Mouse (Mus musculus): Measurements from ENCODE around the gene Sergef. TPM values are rescaled to one million over a fixed set of nuclear protein-coding genes. Genes with fewer than 3 reads are reported as not detected.
"Not testable (repeated sequence)": the region's sequence is repeated elsewhere in the genome, so short reads cannot be mapped to it uniquely, and the experiment has no call there.

Sergef gene
- 10.5 and 10.7 TPM in 2 replicates for polyA plus RNA-seq (2014; fragmentation: Nextera tagmentation; extraction: Ambion mirVana)

DNA sequence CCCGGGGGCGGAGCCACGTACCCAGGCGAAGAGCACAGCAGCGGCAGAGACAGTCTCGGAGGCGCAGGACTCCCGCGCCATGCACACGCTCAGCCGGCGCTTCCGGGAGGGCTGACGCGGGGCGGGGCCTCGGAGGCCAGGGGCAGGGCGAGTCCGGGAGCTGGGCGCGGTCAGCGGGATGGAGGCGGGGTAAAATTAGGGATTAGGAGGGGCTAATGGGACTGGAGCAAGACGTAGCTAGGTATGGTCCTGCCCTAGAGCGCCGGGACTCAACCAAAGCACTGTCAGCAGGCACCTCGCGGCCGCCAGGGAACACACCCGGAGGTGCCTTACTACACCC is at the start of gene Sergef:
Gene Sergef, minus strand, starts transcription at position 116 of the 340 bp plus-strand sequence.
- under 1% methylated on average over 27 of the region's 30 CpGs for WGBS
- peak within 1 kb of the TSS; percentile 67 for H3K4me3 ChIP-seq (ENCODE audit: control insufficient read depth in 1 of 2, insufficient read depth in 1 of 2, low read depth in 1 of 2, low read length in 2 of 2)
- no peaks in the 10 kb centered on the region for H3K9me3 ChIP-seq (ENCODE audit: control insufficient read depth, low read length)
- peaks cover 2 to 13% of the 10 kb centered on the region in 2 experiments; a peak in 2 of 4 replicates for H3K4me1 ChIP-seq (ENCODE audit: control insufficient read depth in 2 of 2, insufficient read depth in 2 of 2, low read length in 2 of 2)
- peak within 1 kb of the TSS; percentile 88 for H3K4me2 ChIP-seq (ENCODE audit: low read length)
- H3K9ac ChIP-seq (ENCODE audit: low read length): peak within 1 kb of the TSS; percentile 81
- H3K27me3 ChIP-seq (ENCODE audit: control insufficient read depth, insufficient read depth, low read length): peaks cover 6% of the 10 kb centered on the region; the same call in 1 of the 2 replicates
- ATAC-seq (ENCODE audit: insufficient number of reproducible peaks, insufficient read depth, low FRiP score, low read depth): peak; percentile 84
- H3K27ac ChIP-seq (replicated peaks in 1 of 2; ENCODE audit: control insufficient read depth in 1 of 2, insufficient read depth in 1 of 2, low read depth in 2 of 2, low read length in 2 of 2): peak within 1 kb of the TSS in 1 of 2 experiments; percentile 58; a peak in 2 of 4 replicates
- H3K36me3 ChIP-seq (ENCODE audit: control insufficient read depth, insufficient read depth, low read length): no peaks in the 10 kb centered on the region

DNA sequence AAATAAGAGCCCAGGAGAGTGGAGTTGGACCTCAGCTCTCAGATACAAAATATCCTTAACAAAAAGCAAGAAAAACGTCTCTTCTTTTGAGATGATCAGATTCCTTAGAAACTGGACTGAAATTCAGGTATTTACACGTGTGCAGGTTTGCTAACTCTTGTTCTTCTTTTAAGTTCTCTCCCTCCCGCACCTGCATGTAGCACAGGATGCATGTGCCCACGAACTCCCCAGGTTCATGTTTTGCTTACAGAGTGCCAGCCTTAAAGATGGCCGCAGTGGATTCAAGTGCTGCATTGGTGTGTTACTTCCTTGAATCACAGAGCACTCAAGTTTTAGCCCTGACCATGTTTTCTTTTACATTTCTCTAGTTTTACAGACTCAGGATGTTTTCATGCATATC is 47.2 kb upstream of the Sergef start:
- Histone ChIP-seq H3K4me1 (ENCODE audit: control insufficient read depth in 2 of 2, insufficient read depth in 2 of 2, low read length in 2 of 2) (no peaks in the 10 kb centered on the region), H3K27me3 (ENCODE audit: control insufficient read depth, insufficient read depth, low read length) (no peaks in the 10 kb centered on the region), H3K4me2 (ENCODE audit: low read length) (no peak overlapping the region), H3K9ac (ENCODE audit: low read length) (no peak overlapping the region), H3K9me3 (ENCODE audit: control insufficient read depth, low read length) (no peaks in the 10 kb centered on the region), H3K36me3 (ENCODE audit: control insufficient read depth, insufficient read depth, low read length) (peaks cover 38% of the 10 kb centered on the region), H3K4me3 (ENCODE audit: control insufficient read depth in 1 of 2, insufficient read depth in 1 of 2, low read depth in 1 of 2, low read length in 2 of 2) (no peak overlapping the region), H3K27ac (replicated peaks in 1 of 2; ENCODE audit: control insufficient read depth in 1 of 2, insufficient read depth in 1 of 2, low read depth in 2 of 2, low read length in 2 of 2) (no peak overlapping the region)
- ATAC-seq (ENCODE audit: insufficient number of reproducible peaks, insufficient read depth, low FRiP score, low read depth): no peak
- WGBS: 85% methylated on average over 5 of the region's 5 CpGs

DNA sequence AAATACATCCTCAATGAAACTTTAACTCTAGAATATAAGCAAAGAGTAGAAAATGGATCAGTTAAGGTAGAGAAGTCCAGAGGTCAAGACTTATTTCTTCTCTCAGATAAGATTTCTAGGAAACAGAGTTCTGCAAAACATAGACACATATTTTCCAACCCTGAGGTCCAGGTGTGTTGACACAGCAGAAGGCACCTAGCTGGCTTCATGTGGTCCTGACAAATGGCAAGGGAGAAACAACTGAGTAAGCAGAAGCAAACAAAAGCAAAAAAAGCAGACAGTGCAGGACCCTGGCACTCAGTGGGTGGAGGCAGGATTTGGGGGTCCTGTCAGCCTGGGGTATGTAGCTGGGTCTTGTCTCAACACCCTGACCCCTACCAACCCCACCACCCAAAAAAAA is 41.1 kb upstream of the Sergef start:
- ATAC-seq (ENCODE audit: insufficient number of reproducible peaks, insufficient read depth, low FRiP score, low read depth): no peak
- no peaks in the 10 kb centered on the region for H3K27me3 ChIP-seq (ENCODE audit: control insufficient read depth, insufficient read depth, low read length)
- H3K4me1 ChIP-seq (ENCODE audit: control insufficient read depth in 2 of 2, insufficient read depth in 2 of 2, low read length in 2 of 2): no peaks in the 10 kb centered on the region
- no peak overlapping the region for H3K27ac ChIP-seq (replicated peaks in 1 of 2; ENCODE audit: control insufficient read depth in 1 of 2, insufficient read depth in 1 of 2, low read depth in 2 of 2, low read length in 2 of 2)
- no peak overlapping the region for H3K9ac ChIP-seq (ENCODE audit: low read length)
- H3K4me3 ChIP-seq (ENCODE audit: control insufficient read depth in 1 of 2, insufficient read depth in 1 of 2, low read depth in 1 of 2, low read length in 2 of 2): no peak overlapping the region
- no peaks in the 10 kb centered on the region for H3K36me3 ChIP-seq (ENCODE audit: control insufficient read depth, insufficient read depth, low read length)
- no peak overlapping the region for H3K4me2 ChIP-seq (ENCODE audit: low read length)
- H3K9me3 ChIP-seq (ENCODE audit: control insufficient read depth, low read length): no peaks in the 10 kb centered on the region

DNA sequence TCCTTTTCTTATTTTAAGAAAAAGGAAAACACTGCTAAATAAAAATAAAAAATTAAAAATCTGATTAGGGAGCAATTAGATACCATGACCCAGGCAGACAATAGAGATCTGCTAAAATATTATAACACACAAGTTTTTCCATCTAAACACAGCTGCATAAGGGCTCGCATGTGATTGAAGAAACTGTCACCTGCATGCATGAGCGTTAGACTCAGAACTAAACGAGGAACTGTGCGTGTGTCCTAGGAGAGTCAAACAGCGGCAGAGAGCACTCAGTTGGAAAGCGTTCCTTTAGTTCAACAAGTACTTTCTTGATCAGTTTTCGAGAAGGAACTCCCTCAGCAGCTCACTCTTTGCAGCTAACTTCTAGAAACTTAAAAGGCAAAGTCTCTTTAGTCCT is 39.4 kb upstream of the Sergef start:
- not testable (repeated sequence) for H3K4me2 ChIP-seq (ENCODE audit: low read length); ATAC-seq (ENCODE audit: insufficient number of reproducible peaks, insufficient read depth, low FRiP score, low read depth); H3K27me3 ChIP-seq (ENCODE audit: control insufficient read depth, insufficient read depth, low read length); H3K9me3 ChIP-seq (ENCODE audit: control insufficient read depth, low read length); H3K9ac ChIP-seq (ENCODE audit: low read length); H3K4me1 ChIP-seq (ENCODE audit: control insufficient read depth in 2 of 2, insufficient read depth in 2 of 2, low read length in 2 of 2); H3K27ac ChIP-seq (replicated peaks in 1 of 2; ENCODE audit: control insufficient read depth in 1 of 2, insufficient read depth in 1 of 2, low read depth in 2 of 2, low read length in 2 of 2); H3K36me3 ChIP-seq (ENCODE audit: control insufficient read depth, insufficient read depth, low read length); H3K4me3 ChIP-seq (ENCODE audit: control insufficient read depth in 1 of 2, insufficient read depth in 1 of 2, low read depth in 1 of 2, low read length in 2 of 2)
- WGBS: 76% methylated on average over 7 of the region's 7 CpGs

DNA sequence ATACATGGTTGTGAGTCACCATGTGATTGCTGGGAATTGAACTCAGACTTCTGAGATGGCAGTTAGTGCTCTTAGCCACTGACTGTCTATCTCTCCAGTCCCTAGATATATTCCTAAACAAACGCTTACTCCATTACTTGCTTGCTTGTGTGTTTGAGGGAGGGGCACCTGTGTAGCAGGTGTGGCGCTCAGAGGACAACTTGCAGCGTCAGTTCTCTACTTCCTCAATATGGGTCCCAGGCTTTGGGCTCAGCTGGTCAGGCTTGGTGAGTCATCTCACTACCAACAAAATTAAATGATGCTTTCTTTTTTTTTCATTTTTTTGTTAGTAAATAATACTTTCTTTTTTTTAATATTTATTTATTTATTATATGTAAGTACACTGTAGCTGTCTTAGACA is 38.8 kb upstream of the Sergef start:
- ATAC-seq (ENCODE audit: insufficient number of reproducible peaks, insufficient read depth, low FRiP score, low read depth): no peak
- Histone ChIP-seq H3K4me3 (ENCODE audit: control insufficient read depth in 1 of 2, insufficient read depth in 1 of 2, low read depth in 1 of 2, low read length in 2 of 2) (no peak overlapping the region), H3K27ac (replicated peaks in 1 of 2; ENCODE audit: control insufficient read depth in 1 of 2, insufficient read depth in 1 of 2, low read depth in 2 of 2, low read length in 2 of 2) (no peak overlapping the region), H3K9me3 (ENCODE audit: control insufficient read depth, low read length) (no peaks in the 10 kb centered on the region), H3K9ac (ENCODE audit: low read length) (no peak overlapping the region), H3K4me2 (ENCODE audit: low read length) (no peak overlapping the region), H3K27me3 (ENCODE audit: control insufficient read depth, insufficient read depth, low read length) (no peaks in the 10 kb centered on the region), H3K4me1 (ENCODE audit: control insufficient read depth in 2 of 2, insufficient read depth in 2 of 2, low read length in 2 of 2) (no peaks in the 10 kb centered on the region), H3K36me3 (ENCODE audit: control insufficient read depth, insufficient read depth, low read length) (no peaks in the 10 kb centered on the region)
- 80% methylated on average over 3 of the region's 3 CpGs for WGBS

DNA sequence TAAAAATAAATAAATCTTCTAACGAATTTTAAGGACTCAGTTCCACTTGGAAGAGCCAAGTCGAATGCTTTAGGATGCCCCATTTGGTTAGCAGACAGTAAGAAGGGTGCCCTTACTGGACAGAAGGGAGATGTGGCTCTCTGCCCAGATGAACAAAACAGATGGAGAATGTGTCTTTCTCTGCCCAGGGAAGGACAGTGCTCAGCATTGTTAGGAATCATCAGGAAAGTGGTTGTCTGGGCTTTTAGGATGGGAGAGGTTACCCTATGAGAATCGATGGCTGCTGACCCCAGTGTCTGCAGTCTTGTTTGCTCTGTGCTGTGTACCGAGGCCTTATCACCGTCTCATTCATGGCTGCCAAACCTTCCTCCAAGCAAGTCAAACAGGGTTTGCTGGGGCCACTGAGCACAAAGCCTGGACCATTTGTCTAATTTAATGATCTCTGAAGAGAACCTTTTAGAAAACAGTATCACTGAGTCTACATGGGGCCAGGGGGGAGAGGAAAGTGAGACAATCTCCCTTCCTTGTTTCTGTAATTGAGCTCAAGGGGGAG is 37.3 kb upstream of the Sergef start:
- Histone ChIP-seq H3K9ac (ENCODE audit: low read length) (no peak overlapping the region), H3K4me3 (ENCODE audit: control insufficient read depth in 1 of 2, insufficient read depth in 1 of 2, low read depth in 1 of 2, low read length in 2 of 2) (no peak overlapping the region), H3K9me3 (ENCODE audit: control insufficient read depth, low read length) (no peaks in the 10 kb centered on the region), H3K27me3 (ENCODE audit: control insufficient read depth, insufficient read depth, low read length) (no peaks in the 10 kb centered on the region), H3K4me1 (ENCODE audit: control insufficient read depth in 2 of 2, insufficient read depth in 2 of 2, low read length in 2 of 2) (no peaks in the 10 kb centered on the region), H3K36me3 (ENCODE audit: control insufficient read depth, insufficient read depth, low read length) (no peaks in the 10 kb centered on the region), H3K4me2 (ENCODE audit: low read length) (no peak overlapping the region), H3K27ac (replicated peaks in 1 of 2; ENCODE audit: control insufficient read depth in 1 of 2, insufficient read depth in 1 of 2, low read depth in 2 of 2, low read length in 2 of 2) (no peak overlapping the region)
- ATAC-seq (ENCODE audit: insufficient number of reproducible peaks, insufficient read depth, low FRiP score, low read depth): no peak
- WGBS: 54% methylated on average over 5 of the region's 5 CpGs

DNA sequence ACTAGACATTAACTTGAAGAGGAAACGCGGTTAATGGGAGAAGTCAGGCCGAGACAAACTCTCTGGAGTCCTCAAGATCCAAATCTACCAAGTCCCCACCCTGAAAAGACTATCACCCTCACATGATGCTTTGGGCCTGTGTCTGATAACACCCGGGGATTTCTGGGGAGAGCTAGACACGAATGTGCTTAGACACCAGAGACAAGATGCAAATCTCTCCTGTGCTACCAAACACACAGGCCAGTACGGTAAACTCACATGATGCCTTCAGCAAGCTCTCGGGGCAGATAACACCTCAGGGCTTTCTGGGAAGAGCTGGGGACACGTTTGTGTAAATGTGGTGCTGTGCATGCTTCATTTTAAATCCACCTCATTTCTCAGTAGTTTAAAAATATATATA is 36.3 kb upstream of the Sergef start:
- Histone ChIP-seq H3K4me1 (ENCODE audit: control insufficient read depth in 2 of 2, insufficient read depth in 2 of 2, low read length in 2 of 2) (no peaks in the 10 kb centered on the region), H3K27ac (replicated peaks in 1 of 2; ENCODE audit: control insufficient read depth in 1 of 2, insufficient read depth in 1 of 2, low read depth in 2 of 2, low read length in 2 of 2) (no peak overlapping the region), H3K27me3 (ENCODE audit: control insufficient read depth, insufficient read depth, low read length) (no peaks in the 10 kb centered on the region), H3K9ac (ENCODE audit: low read length) (no peak overlapping the region), H3K4me3 (ENCODE audit: control insufficient read depth in 1 of 2, insufficient read depth in 1 of 2, low read depth in 1 of 2, low read length in 2 of 2) (no peak overlapping the region), H3K36me3 (ENCODE audit: control insufficient read depth, insufficient read depth, low read length) (no peaks in the 10 kb centered on the region), H3K4me2 (ENCODE audit: low read length) (no peak overlapping the region), H3K9me3 (ENCODE audit: control insufficient read depth, low read length) (no peaks in the 10 kb centered on the region)
- ATAC-seq (ENCODE audit: insufficient number of reproducible peaks, insufficient read depth, low FRiP score, low read depth): no peak
- 73% methylated on average over 8 of the region's 8 CpGs for WGBS

DNA sequence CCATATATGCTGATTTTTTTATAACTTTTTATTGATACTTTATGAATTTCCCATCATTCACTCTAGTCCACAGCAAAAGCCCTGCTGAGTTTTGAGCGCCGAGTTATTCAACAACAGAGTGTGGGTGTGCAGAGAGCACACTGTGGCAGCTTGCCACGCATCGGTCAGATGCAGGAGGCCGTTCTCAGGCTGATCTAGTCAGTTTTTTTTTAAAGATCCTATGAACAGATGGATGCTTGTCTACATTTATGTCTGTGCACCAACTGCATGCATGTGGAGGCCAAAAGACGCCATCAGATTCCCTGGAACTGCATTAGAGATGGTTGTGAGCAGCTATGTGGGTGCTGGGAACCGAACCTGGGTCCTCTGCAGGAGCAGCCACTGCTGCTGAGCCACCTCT is 35.5 kb upstream of the Sergef start:
- H3K27me3 ChIP-seq (ENCODE audit: control insufficient read depth, insufficient read depth, low read length): no peaks in the 10 kb centered on the region
- ATAC-seq (ENCODE audit: insufficient number of reproducible peaks, insufficient read depth, low FRiP score, low read depth): no peak
- 89% methylated on average over 7 of the region's 7 CpGs for WGBS

More for the DNA sequence above, 35.5 kb upstream of the Sergef start:
- Histone ChIP-seq H3K4me3 (ENCODE audit: control insufficient read depth in 1 of 2, insufficient read depth in 1 of 2, low read depth in 1 of 2, low read length in 2 of 2) (no peak overlapping the region), H3K9ac (ENCODE audit: low read length) (no peak overlapping the region), H3K4me1 (ENCODE audit: control insufficient read depth in 2 of 2, insufficient read depth in 2 of 2, low read length in 2 of 2) (no peaks in the 10 kb centered on the region), H3K4me2 (ENCODE audit: low read length) (no peak overlapping the region), H3K9me3 (ENCODE audit: control insufficient read depth, low read length) (no peaks in the 10 kb centered on the region), H3K36me3 (ENCODE audit: control insufficient read depth, insufficient read depth, low read length) (no peaks in the 10 kb centered on the region), H3K27ac (replicated peaks in 1 of 2; ENCODE audit: control insufficient read depth in 1 of 2, insufficient read depth in 1 of 2, low read depth in 2 of 2, low read length in 2 of 2) (no peak overlapping the region)

Measured in heart, embryonic 14.5 days (tissue).